Mouse (Mus musculus) limb, embryonic 13.5 days (tissue): ENCODE measurements around the gene Usp12. TPM values are rescaled to one million over a fixed set of nuclear protein-coding genes. Genes with fewer than 3 reads are reported as not detected.
A peak's percentile ranks its signal among the peaks of the same experiment; 100 is the strongest.

Experiments used
- ATAC-seq: fragments of 200-750 bp; cut with Nextera tagmentation; 2 replicates; pipeline ENCODE4 v1.8.0; 2017; ENCODE audit warnings: low read depth, moderate number of reproducible peaks, moderate TSS enrichment; ENCODE audit not compliant: low FRiP score
- H3K27ac ChIP-seq: fragments of 300-500 bp; sonication (generic); 2 replicates; pipeline ENCODE4 v1.5.1; 2015; ENCODE audit warnings: inconsistent platforms, mild to moderate bottlenecking, moderate library complexity
- H3K27me3 ChIP-seq: fragments of 300-500 bp; sonication (generic); 2 replicates; pipeline ENCODE4 v1.6.1; 2015; ENCODE audit warnings: mild to moderate bottlenecking, inconsistent platforms
- H3K36me3 ChIP-seq: fragments of 300-500 bp; sonication (generic); 2 replicates; pipeline ENCODE4 v1.6.1; 2015; ENCODE audit warnings: inconsistent platforms, mild to moderate bottlenecking, moderate library complexity
- H3K4me1 ChIP-seq: fragments of 300-500 bp; sonication (generic); 2 replicates; pipeline ENCODE4 v1.6.1; 2015; ENCODE audit warnings: inconsistent platforms
- H3K4me2 ChIP-seq: fragments of 300-500 bp; sonication (generic); replicated peaks from 2 replicates; pipeline ENCODE4 v1.6.1; 2015; ENCODE audit warnings: inconsistent platforms, mild to moderate bottlenecking, moderate library complexity
- H3K4me3 ChIP-seq: fragments of 300-500 bp; sonication (generic); 2 replicates; pipeline ENCODE4 v1.5.1; 2015; ENCODE audit warnings: moderate library complexity, mild to moderate bottlenecking, inconsistent platforms
- H3K9ac ChIP-seq: fragments of 300-500 bp; sonication (generic); 2 replicates; pipeline ENCODE4 v1.6.1; 2015; ENCODE audit warnings: mild to moderate bottlenecking, inconsistent platforms
- H3K9me3 ChIP-seq: fragments of 300-500 bp; sonication (generic); 2 replicates; pipeline ENCODE4 v1.6.1; 2016; ENCODE audit warnings: inconsistent platforms
- whole genome bisulfite sequencing: fragments of 180-500 bp; shearing (Covaris S2); methylation state at CpG from one replicate; pipeline ENCODE4 v1.1.7; 2015; 5-methylcytosine and 5-hydroxymethylcytosine counted together
- polyA plus RNA-seq: library from polyadenylated mRNA; unstranded; fragments of >200 nt; fragmentation: Nextera tagmentation; extraction: Ambion mirVana; gene quantifications from 2 replicates; pipeline ENCODE4 v1.2.1, GENCODE M21; 2015

The Usp12 gene
- polyA plus RNA-seq, 1 experiment from 2014 or later = 15.8 TPM

DNA sequence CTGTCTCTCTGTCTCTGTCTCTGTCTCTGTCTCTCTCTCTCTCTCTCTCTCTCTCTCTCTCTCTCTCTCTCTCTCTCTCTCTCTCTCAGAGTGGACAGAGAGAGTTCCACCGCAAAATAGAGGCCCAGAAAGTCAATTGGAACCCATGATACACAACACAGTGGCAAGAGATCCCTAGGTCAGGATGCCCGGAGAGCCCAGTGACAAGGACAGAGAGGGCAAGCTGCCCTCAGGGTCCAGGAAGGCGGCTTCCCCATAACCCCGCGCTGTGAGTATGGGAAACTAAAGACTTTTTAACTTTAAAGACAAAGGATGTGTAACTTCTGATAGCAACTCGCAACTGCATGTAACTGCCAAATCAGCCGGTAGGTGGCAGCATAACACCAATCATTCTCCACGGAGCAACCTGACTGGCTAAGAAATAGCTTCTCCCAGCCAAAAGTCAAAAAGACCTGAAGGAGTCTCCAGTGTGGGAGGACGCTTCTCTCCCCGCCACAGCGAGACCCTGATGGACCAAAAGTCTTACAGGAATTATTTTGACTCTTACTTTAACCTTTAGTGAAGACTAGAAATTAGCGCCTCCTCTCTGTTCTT lies 88.9 kb downstream of the Usp12 start:
- Histone ChIP-seq H3K9ac (no peak overlapping the region), H3K36me3 (no peaks in the 10 kb centered on the region), H3K4me2 (0 out of 2 replicates have a peak overlapping the region, but pooled peaks have one; percentile 16), H3K27ac (no peak overlapping the region), H3K27me3 (no peaks in the 10 kb centered on the region), H3K4me3 (no peak overlapping the region), H3K9me3 (no peaks in the 10 kb centered on the region), H3K4me1 (0 out of 2 replicates have a peak, but pooled peaks cover 2% of the 10 kb centered on the region)
- 14% methylated on average over 12 of the region's 12 CpGs for WGBS
- no peak; the same call in 1 of the 2 replicates for ATAC-seq

DNA sequence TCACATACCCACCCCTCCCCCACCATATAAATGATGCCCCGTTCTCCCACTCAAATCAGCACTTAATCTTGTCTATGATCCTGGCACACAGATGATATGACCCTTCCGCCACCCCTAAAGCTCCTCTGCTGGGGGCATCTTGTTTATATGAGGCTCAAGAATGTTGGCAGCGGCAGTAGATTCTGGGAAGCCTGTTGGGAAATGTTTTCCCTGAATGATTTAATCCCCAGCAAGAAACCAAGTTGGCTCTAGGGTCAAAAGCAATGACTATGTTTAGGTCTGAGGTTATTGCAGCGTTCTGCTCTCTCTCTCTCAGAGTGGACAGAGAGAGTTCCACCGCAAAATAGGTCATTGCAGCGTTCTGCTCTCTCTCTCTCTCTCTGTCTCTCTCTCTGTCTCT lies 89.4 kb downstream of the Usp12 start:
- Histone ChIP-seq H3K9me3 (no peaks in the 10 kb centered on the region), H3K36me3 (no peaks in the 10 kb centered on the region), H3K27me3 (no peaks in the 10 kb centered on the region), H3K4me3 (no peak overlapping the region), H3K9ac (no peak overlapping the region), H3K4me1 (0 out of 2 replicates have a peak, but pooled peaks cover 4% of the 10 kb centered on the region), H3K4me2 (no peak overlapping the region), H3K27ac (no peak overlapping the region)
- no peak for ATAC-seq
- 73% methylated on average over 6 of the region's 6 CpGs for WGBS

DNA sequence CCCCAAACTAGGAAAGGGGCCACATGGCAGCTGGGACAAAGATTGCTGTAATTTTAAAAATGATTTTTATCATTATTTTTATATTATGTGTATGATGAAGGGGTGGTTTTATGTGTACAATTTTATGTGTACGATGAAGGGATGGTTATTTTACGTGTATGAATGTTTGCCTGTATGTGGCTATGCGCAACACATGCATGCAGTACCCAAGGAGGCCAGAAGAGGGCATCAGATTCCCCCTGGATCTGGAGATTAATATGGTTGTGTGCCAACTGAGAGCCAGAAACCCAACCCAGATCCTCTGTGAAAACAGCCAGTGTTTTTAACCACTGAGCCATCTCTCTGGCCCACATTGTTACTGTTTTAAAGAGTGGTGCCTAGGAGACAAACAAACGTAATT lies 90.6 kb downstream of the Usp12 start:
- no peak for ATAC-seq
- Histone ChIP-seq H3K36me3 (no peaks in the 10 kb centered on the region), H3K4me3 (no peak overlapping the region), H3K9ac (no peak overlapping the region), H3K27me3 (no peaks in the 10 kb centered on the region), H3K4me2 (no peak overlapping the region), H3K27ac (no peak overlapping the region), H3K4me1 (peaks cover 10% of the 10 kb centered on the region), H3K9me3 (no peaks in the 10 kb centered on the region)
- WGBS = 90% methylated on average over 4 of the region's 4 CpGs

DNA sequence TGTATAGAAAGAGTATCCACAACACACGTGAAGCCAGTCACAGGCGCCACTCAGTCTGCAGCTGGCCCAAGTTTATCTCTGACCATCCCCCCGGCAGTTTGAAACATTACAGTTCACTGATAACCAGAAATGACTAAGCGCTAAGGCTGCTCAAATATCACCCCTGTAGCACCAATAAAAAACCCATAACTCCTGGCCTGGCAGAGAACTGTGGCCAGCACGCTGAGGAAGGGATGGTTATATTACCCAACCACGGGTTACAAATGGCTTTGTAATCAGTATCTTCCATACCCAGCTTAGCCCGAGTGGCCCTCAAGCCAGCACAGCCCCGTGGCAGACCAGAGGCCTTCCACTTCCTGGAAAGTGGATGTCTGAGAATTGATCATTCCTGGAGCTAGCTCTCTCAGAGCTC lies 91.1 kb downstream of the Usp12 start:
- H3K27ac ChIP-seq = no peak overlapping the region
- H3K9me3 ChIP-seq = no peaks in the 10 kb centered on the region
- WGBS = 46% methylated on average over 8 of the region's 8 CpGs
- no peak overlapping the region for H3K4me3 ChIP-seq
- no peak overlapping the region for H3K9ac ChIP-seq
- H3K4me1 ChIP-seq = peaks cover 10% of the 10 kb centered on the region
- H3K4me2 ChIP-seq = no peak overlapping the region
- H3K36me3 ChIP-seq = no peaks in the 10 kb centered on the region
- ATAC-seq = peak; percentile 43; the same call in 1 of the 2 replicates
- no peaks in the 10 kb centered on the region for H3K27me3 ChIP-seq

DNA sequence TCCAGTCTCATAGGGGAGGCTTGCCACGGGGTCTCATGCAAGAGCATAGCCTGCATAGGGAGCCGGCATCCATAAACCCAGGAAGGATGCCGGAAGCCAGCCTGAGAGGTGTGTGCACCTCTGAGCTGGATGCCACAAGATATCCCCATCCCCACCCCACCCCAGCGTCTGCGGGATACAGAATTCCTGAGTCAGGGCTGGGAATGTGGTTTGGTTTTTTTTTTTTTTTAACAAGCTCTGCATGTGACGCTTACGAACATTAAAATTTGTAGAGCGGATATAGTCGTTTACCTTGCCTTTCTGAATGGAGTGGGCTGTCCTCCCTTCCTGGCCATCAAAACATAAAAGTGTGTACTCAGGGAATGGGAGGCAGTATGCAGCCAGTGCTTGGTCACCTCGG lies 94.7 kb downstream of the Usp12 start:
- H3K9me3 ChIP-seq = no peaks in the 10 kb centered on the region
- no peak overlapping the region for H3K27ac ChIP-seq
- H3K4me1 ChIP-seq = peaks cover 8% of the 10 kb centered on the region
- no peak overlapping the region for H3K9ac ChIP-seq
- H3K27me3 ChIP-seq = no peaks in the 10 kb centered on the region
- H3K4me3 ChIP-seq = no peak overlapping the region
- WGBS = 53% methylated on average over 10 of the region's 10 CpGs
- no peaks in the 10 kb centered on the region for H3K36me3 ChIP-seq
- ATAC-seq = no peak
- no peak overlapping the region for H3K4me2 ChIP-seq

DNA sequence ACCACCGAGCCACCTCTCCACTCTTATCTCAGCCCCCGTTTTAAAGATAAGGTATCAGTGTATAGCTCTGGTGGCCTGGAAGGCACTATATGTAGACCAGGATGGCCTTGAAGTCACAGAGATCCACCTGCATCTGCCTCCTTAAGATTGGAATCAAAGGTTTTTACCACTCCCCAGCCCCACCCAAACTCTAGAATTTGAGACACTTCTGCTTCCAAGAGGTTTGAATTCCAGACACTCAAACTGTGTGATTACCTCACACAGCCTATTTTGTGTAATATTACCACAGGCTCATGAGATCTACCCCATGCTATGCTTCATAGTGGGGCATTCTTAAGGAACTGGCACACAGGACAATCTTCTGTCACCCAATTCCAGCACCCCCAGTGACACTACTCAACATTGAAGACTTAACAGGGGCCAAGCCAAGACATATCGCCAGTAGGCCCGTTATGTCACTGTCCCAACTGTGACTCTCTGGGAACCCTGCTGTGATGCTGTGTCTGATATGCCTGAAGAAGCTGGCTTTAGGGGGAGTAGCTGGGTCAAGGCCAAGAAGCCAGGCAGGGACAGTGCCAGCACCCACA lies 95.3 kb downstream of the Usp12 start:
- H3K4me2 ChIP-seq = no peak overlapping the region
- no peak for ATAC-seq
- peaks cover 8% of the 10 kb centered on the region for H3K4me1 ChIP-seq
- no peaks in the 10 kb centered on the region for H3K9me3 ChIP-seq
- H3K4me3 ChIP-seq = no peak overlapping the region
- 0 out of 2 replicates have a peak overlapping the region, but pooled peaks have one; percentile 19 for H3K9ac ChIP-seq
- H3K27ac ChIP-seq = no peak overlapping the region
- H3K27me3 ChIP-seq = no peaks in the 10 kb centered on the region
- WGBS = 86% methylated on average over 4 of the region's 4 CpGs
- no peaks in the 10 kb centered on the region for H3K36me3 ChIP-seq

DNA sequence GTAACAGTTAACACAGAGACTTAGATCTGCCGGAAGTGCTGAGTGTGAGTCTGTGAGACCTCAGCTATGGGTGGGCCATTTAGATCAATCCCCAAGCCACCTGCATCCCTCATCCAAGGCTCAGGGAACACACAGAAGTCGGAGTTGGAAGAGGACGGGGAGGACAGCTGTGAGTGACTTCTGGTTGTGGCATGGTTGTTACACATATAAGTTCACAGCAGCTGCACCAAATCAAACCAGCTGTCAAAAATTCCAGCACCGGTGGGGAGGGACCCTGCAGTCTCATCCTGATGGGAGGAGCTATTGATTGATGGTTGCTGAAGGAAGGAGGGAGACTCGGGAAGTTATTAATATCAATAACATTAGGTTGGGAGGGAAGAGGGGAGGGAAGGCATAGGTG lies 99.3 kb downstream of the Usp12 start:
- Histone ChIP-seq H3K27me3 (0 out of 2 replicates have a peak, but pooled peaks cover 3% of the 10 kb centered on the region), H3K9ac (no peak overlapping the region), H3K4me3 (no peak overlapping the region), H3K4me2 (no peak overlapping the region), H3K36me3 (no peaks in the 10 kb centered on the region), H3K9me3 (no peaks in the 10 kb centered on the region), H3K27ac (no peak overlapping the region), H3K4me1 (peaks cover 23% of the 10 kb centered on the region)
- 69% methylated on average over 5 of the region's 5 CpGs for WGBS
- no peak for ATAC-seq

DNA sequence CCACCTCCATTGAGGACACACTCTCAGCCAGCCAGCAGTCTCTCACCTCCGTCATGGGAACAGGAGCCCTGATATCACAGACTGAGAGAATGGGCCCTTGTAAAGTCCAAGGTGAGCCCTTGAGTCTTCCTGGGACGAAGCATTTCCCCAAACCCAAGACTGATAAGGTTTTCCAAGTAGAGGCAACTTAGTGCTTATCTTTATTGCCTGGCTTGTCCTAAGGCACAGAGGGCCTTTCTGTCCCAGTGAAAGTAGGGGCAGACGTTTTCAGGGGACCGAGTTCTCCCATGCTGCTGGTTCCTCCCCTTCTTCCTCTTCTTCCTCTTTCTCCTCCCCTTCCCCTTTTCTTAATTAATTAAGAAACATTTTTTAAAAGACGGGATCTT lies 101.8 kb downstream of the Usp12 start:
- no peak for ATAC-seq
- no peak overlapping the region for H3K4me3 ChIP-seq
- no peak overlapping the region for H3K27ac ChIP-seq
- no peak overlapping the region for H3K9ac ChIP-seq
- no peaks in the 10 kb centered on the region for H3K9me3 ChIP-seq
- no peak overlapping the region for H3K4me2 ChIP-seq
- peaks cover 16% of the 10 kb centered on the region for H3K4me1 ChIP-seq
- 0 out of 2 replicates have a peak, but pooled peaks cover 3% of the 10 kb centered on the region for H3K27me3 ChIP-seq
- no peaks in the 10 kb centered on the region for H3K36me3 ChIP-seq
- WGBS = 62% methylated on average over 5 of the region's 5 CpGs

DNA sequence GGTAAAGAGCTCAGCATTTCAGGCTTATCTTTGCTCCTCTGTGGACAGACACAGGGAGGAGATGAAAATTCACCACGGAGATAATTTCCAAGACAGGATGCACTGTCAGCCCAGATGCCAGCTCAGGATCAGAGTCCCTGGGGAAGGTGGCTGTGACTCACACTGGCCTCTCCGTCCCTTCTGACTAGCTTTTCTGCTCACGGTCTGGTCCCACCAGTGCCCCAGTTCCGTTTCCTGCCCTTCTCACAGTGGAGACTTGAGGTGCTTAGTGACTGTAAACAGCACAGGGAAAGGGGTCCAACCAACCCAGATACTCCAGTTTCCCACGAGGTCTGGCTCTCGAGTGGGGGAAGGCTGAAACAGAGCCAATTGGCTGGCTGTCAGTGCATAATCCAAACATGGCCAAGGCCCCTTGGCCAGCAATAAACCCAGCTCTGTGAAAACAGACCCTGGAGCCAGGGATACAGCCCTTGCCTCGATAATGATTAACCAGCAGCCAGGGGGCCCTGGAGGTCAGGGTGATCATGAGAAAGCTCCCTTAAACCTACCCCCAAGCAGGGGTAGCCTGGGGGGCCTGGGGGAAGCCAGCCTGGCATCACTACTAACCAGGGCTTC lies 102.3 kb downstream of the Usp12 start:
- Histone ChIP-seq H3K4me1 (peaks cover 16% of the 10 kb centered on the region), H3K4me2 (no peak overlapping the region), H3K9ac (no peak overlapping the region), H3K27ac (no peak overlapping the region), H3K9me3 (no peaks in the 10 kb centered on the region), H3K4me3 (no peak overlapping the region), H3K27me3 (0 out of 2 replicates have a peak, but pooled peaks cover 3% of the 10 kb centered on the region), H3K36me3 (no peaks in the 10 kb centered on the region)
- 24% methylated on average over 7 of the region's 7 CpGs for WGBS
- ATAC-seq = peak; percentile 61; the same call in 1 of the 2 replicates

DNA sequence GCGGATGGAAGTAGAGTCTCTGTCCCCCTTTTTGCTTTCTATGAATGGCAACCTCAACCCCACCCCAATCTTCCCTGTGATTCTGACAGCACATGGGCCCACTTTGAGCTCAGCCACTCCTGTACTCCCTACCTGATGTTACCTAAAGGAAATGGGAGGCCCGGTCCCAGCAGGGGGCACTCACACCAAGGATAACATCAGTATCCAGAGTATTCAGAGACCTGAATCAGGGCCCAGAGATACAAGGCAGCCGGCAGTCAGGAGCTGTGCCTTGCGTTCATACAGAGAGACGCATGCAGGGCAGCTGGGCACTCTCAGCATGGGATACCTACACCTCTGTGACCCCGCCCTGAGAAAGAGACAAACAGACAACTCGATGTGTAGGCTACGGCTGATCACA lies 103.1 kb downstream of the Usp12 start:
- H3K36me3 ChIP-seq = no peaks in the 10 kb centered on the region
- peaks cover 16% of the 10 kb centered on the region for H3K4me1 ChIP-seq
- 70% methylated on average over 8 of the region's 8 CpGs for WGBS
- no peak for ATAC-seq
- H3K4me3 ChIP-seq = no peak overlapping the region
- 0 out of 2 replicates have a peak, but pooled peaks cover 3% of the 10 kb centered on the region for H3K27me3 ChIP-seq
- H3K9me3 ChIP-seq = no peaks in the 10 kb centered on the region
- H3K27ac ChIP-seq = no peak overlapping the region
- no peak overlapping the region for H3K4me2 ChIP-seq
- no peak overlapping the region for H3K9ac ChIP-seq

DNA sequence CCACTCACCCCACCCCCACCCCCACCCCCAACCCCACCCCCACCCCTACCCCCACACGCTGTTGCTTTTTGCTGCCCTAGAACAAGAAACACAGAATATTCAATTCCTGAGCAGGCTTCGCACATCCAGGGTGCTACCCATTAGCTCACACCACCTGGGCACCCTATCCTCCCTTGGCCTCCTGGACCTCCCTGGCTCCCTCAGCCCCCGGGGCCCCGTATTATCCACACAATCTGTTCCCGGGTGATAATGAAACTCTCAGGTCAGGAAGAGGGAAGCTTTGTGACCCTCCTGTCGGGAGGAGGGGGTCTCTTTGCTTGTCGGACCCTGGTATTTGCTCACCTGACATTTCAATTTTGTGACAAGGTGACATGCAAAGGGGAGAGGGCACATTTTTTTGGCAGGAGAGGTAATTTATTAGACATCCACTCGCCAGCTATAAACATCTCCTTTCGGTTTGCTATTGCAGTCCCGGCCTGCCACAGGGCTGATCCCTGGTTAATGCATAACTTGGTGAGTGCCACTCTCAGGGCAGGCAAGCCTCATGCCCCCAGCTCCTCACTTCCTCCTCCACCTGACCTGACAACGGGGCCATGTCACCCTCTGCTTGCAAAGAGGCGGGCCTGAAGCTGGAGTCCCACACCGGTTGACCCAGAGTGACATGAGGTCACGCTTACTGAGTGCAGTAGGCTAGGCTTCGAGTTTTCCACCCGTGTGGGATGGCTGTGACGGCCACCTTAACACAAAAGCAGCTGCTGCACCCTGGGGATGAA lies 107.1 kb downstream of the Usp12 start:
- Histone ChIP-seq H3K4me1 (peaks cover 12% of the 10 kb centered on the region), H3K27ac (no peak overlapping the region), H3K4me3 (no peak overlapping the region), H3K9ac (no peak overlapping the region), H3K9me3 (no peaks in the 10 kb centered on the region), H3K4me2 (no peak overlapping the region), H3K27me3 (peaks cover 31% of the 10 kb centered on the region), H3K36me3 (no peaks in the 10 kb centered on the region)
- no peak for ATAC-seq
- WGBS = 60% methylated on average over 17 of the region's 17 CpGs

DNA sequence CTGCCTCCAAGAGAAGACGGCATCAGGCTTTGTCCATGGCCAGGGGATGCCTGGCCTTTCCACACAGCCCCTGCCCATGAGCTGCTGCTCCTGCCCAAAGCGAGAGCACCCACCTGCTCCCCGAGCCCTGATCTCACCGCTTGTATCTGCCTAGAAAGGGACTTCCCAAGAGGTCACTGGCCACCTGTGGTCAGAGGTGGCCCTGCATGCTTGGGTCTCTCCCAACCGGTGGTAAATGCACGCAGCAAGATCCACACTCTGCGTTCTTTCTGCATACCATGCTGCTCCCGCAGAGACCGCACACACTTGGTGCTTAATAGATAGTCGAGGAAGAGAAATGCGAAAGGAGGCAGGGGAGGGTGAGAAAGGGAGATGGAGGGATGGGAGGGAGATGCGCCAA lies 107.9 kb downstream of the Usp12 start:
- WGBS = 82% methylated on average over 12 of the region's 12 CpGs
- Histone ChIP-seq H3K4me3 (no peak overlapping the region), H3K4me1 (0 out of 2 replicates have a peak, but pooled peaks cover 4% of the 10 kb centered on the region), H3K9me3 (no peaks in the 10 kb centered on the region), H3K27me3 (peaks cover 38% of the 10 kb centered on the region), H3K9ac (no peak overlapping the region), H3K4me2 (no peak overlapping the region), H3K27ac (no peak overlapping the region), H3K36me3 (no peaks in the 10 kb centered on the region)
- ATAC-seq = no peak
